Mouse (Mus musculus): ENCODE results near the gene Ndufb8. TPM values are rescaled to one million over a fixed set of nuclear protein-coding genes. Genes with fewer than 3 reads are reported as not detected.

Gene Ndufb8
- polyA plus RNA-seq (2015; fragmentation: Nextera tagmentation; extraction: Ambion mirVana) = 485 and 503 TPM in 2 replicates

- Histone ChIP-seq H3K4me2 (peak within 1 kb of the TSS; percentile 90), H3K9me3 (no peaks in the 10 kb centered on the region), H3K4me1 (peaks cover 13% of the 10 kb centered on the region), H3K9ac (peak within 1 kb of the TSS; percentile 93), H3K36me3 (peaks cover 33% of the 10 kb centered on the region), H3K27ac (peak within 1 kb of the TSS; percentile 69; the same call in 1 of the 2 replicates), H3K27me3 (peaks cover 12% of the 10 kb centered on the region; the same call in 1 of the 2 replicates), H3K4me3 (peak within 1 kb of the TSS; percentile 92)
- ATAC-seq (ENCODE audit: insufficient number of reproducible peaks, insufficient read depth, low FRiP score, low TSS enrichment, low read depth) = peak; percentile 69
- WGBS = under 1% methylated on average over 50 of the region's 50 CpGs
Observed at GRCm38 (mm10) chr19:44554861-44555590, at the start of gene Ndufb8. TSS of gene Ndufb8 (minus strand) at chr19:44555440.

GRCm38 (mm10) chr19:44594180-44594579 lies 38.9 kb upstream of the Ndufb8 start:
- 95% methylated on average over 14 of the region's 14 CpGs for WGBS
- H3K4me2 ChIP-seq = no peak overlapping the region
- H3K27ac ChIP-seq = no peak overlapping the region
- ATAC-seq (ENCODE audit: insufficient number of reproducible peaks, insufficient read depth, low FRiP score, low TSS enrichment, low read depth) = no peak
- H3K36me3 ChIP-seq = no peaks in the 10 kb centered on the region
- peaks cover 17% of the 10 kb centered on the region; the same call in 1 of the 2 replicates for H3K27me3 ChIP-seq
- no peaks in the 10 kb centered on the region for H3K9me3 ChIP-seq
- H3K9ac ChIP-seq = no peak overlapping the region
- no peak overlapping the region for H3K4me3 ChIP-seq
- H3K4me1 ChIP-seq = no peaks in the 10 kb centered on the region

GRCm38 (mm10) chr19:44591638-44592037 lies 36.4 kb upstream of the Ndufb8 start:
- H3K27me3 ChIP-seq = peaks cover 30% of the 10 kb centered on the region
- no peaks in the 10 kb centered on the region for H3K9me3 ChIP-seq
- ATAC-seq (ENCODE audit: insufficient number of reproducible peaks, insufficient read depth, low FRiP score, low TSS enrichment, low read depth) = no peak
- no peak overlapping the region for H3K9ac ChIP-seq
- H3K4me3 ChIP-seq = no peak overlapping the region
- 75% methylated on average over 6 of the region's 6 CpGs for WGBS
- no peak overlapping the region for H3K27ac ChIP-seq
- H3K4me2 ChIP-seq = no peak overlapping the region
- no peaks in the 10 kb centered on the region for H3K36me3 ChIP-seq
- H3K4me1 ChIP-seq = no peaks in the 10 kb centered on the region

GRCm38 (mm10) chr19:44590992-44591391 lies 35.8 kb upstream of the Ndufb8 start:
- WGBS = 86% methylated on average over 18 of the region's 18 CpGs
- H3K27me3 ChIP-seq = peaks cover 31% of the 10 kb centered on the region

GRCm38 (mm10) chr19:44589591-44590223 lies 34.5 kb upstream of the Ndufb8 start:
- H3K9ac ChIP-seq = no peak overlapping the region
- 41% methylated on average over 7 of the region's 7 CpGs for WGBS
- no peaks in the 10 kb centered on the region for H3K9me3 ChIP-seq
- H3K36me3 ChIP-seq = no peaks in the 10 kb centered on the region
- no peak overlapping the region for H3K27ac ChIP-seq
- H3K4me1 ChIP-seq = no peaks in the 10 kb centered on the region
- no peak overlapping the region for H3K4me2 ChIP-seq
- peaks cover 43% of the 10 kb centered on the region for H3K27me3 ChIP-seq
- no peak overlapping the region for H3K4me3 ChIP-seq
- ATAC-seq (ENCODE audit: insufficient number of reproducible peaks, insufficient read depth, low FRiP score, low TSS enrichment, low read depth) = no peak

More at GRCm38 (mm10) chr19:44590992-44591391, 35.8 kb upstream of the Ndufb8 start:
- Histone ChIP-seq H3K4me3 (no peak overlapping the region), H3K9me3 (no peaks in the 10 kb centered on the region), H3K27ac (no peak overlapping the region), H3K4me2 (no peak overlapping the region), H3K36me3 (no peaks in the 10 kb centered on the region), H3K4me1 (no peaks in the 10 kb centered on the region), H3K9ac (no peak overlapping the region)
- no peak for ATAC-seq (ENCODE audit: insufficient number of reproducible peaks, insufficient read depth, low FRiP score, low TSS enrichment, low read depth)

- no peak for ATAC-seq (ENCODE audit: insufficient number of reproducible peaks, insufficient read depth, low FRiP score, low TSS enrichment, low read depth)
- Histone ChIP-seq H3K27me3 (peaks cover 57% of the 10 kb centered on the region), H3K9ac (no peak overlapping the region), H3K4me1 (no peaks in the 10 kb centered on the region), H3K36me3 (no peaks in the 10 kb centered on the region), H3K27ac (no peak overlapping the region), H3K4me3 (no peak overlapping the region), H3K9me3 (no peaks in the 10 kb centered on the region), H3K4me2 (no peak overlapping the region)
- 42% methylated on average over 4 of the region's 4 CpGs for WGBS
Observed at GRCm38 (mm10) chr19:44588036-44588435, 32.8 kb upstream of the Ndufb8 start.

- Histone ChIP-seq H3K27ac (no peak overlapping the region), H3K4me2 (no peak overlapping the region), H3K4me1 (no peaks in the 10 kb centered on the region), H3K9ac (no peak overlapping the region), H3K9me3 (no peaks in the 10 kb centered on the region), H3K4me3 (no peak overlapping the region), H3K27me3 (peaks cover 41% of the 10 kb centered on the region), H3K36me3 (0 out of 2 replicates have a peak, but pooled peaks cover under 1% of the 10 kb centered on the region)
- 32% methylated on average over 9 of the region's 9 CpGs for WGBS
- ATAC-seq (ENCODE audit: insufficient number of reproducible peaks, insufficient read depth, low FRiP score, low TSS enrichment, low read depth) = peak; percentile 60
Observed at GRCm38 (mm10) chr19:44582638-44583309, 27.5 kb upstream of the Ndufb8 start.

- Histone ChIP-seq H3K9ac (no peak overlapping the region), H3K4me2 (no peak overlapping the region), H3K4me1 (no peaks in the 10 kb centered on the region), H3K4me3 (no peak overlapping the region), H3K9me3 (no peaks in the 10 kb centered on the region), H3K27ac (no peak overlapping the region), H3K27me3 (peaks cover 37% of the 10 kb centered on the region), H3K36me3 (peaks cover 6% of the 10 kb centered on the region)
- WGBS = 83% methylated on average over 10 of the region's 10 CpGs
- no peak for ATAC-seq (ENCODE audit: insufficient number of reproducible peaks, insufficient read depth, low FRiP score, low TSS enrichment, low read depth)
Observed at GRCm38 (mm10) chr19:44582103-44582502, 26.9 kb upstream of the Ndufb8 start.

- Histone ChIP-seq H3K27ac (no peak overlapping the region), H3K27me3 (no peaks in the 10 kb centered on the region; the same call in 1 of the 2 replicates), H3K4me1 (no peaks in the 10 kb centered on the region), H3K4me2 (no peak overlapping the region), H3K9ac (no peak overlapping the region), H3K36me3 (peaks cover 44% of the 10 kb centered on the region), H3K9me3 (no peaks in the 10 kb centered on the region), H3K4me3 (no peak overlapping the region)
- WGBS = 63% methylated on average over 1 of the region's 1 CpGs
- ATAC-seq (ENCODE audit: insufficient number of reproducible peaks, insufficient read depth, low FRiP score, low TSS enrichment, low read depth) = no peak
Observed at GRCm38 (mm10) chr19:44578038-44578437, 22.8 kb upstream of the Ndufb8 start.

- Histone ChIP-seq H3K4me1 (no peaks in the 10 kb centered on the region), H3K9me3 (no peaks in the 10 kb centered on the region), H3K27ac (no peak overlapping the region), H3K27me3 (no peaks in the 10 kb centered on the region), H3K4me3 (no peak overlapping the region), H3K9ac (no peak overlapping the region), H3K4me2 (no peak overlapping the region), H3K36me3 (peaks cover 62% of the 10 kb centered on the region)
- ATAC-seq (ENCODE audit: insufficient number of reproducible peaks, insufficient read depth, low FRiP score, low TSS enrichment, low read depth) = no peak
- WGBS = 81% methylated on average over 7 of the region's 7 CpGs
Observed at GRCm38 (mm10) chr19:44576275-44576674, 21.0 kb upstream of the Ndufb8 start.

GRCm38 (mm10) chr19:44567763-44568162 lies 12.5 kb upstream of the Ndufb8 start:
- H3K9me3 ChIP-seq = no peaks in the 10 kb centered on the region
- H3K4me1 ChIP-seq = peaks cover 24% of the 10 kb centered on the region
- no peak overlapping the region for H3K9ac ChIP-seq
- peaks cover 81% of the 10 kb centered on the region for H3K36me3 ChIP-seq
- H3K4me3 ChIP-seq = no peak overlapping the region
- no peak for ATAC-seq (ENCODE audit: insufficient number of reproducible peaks, insufficient read depth, low FRiP score, low TSS enrichment, low read depth)
- no peaks in the 10 kb centered on the region for H3K27me3 ChIP-seq
- 87% methylated on average over 3 of the region's 3 CpGs for WGBS
- H3K27ac ChIP-seq = no peak overlapping the region
- H3K4me2 ChIP-seq = no peak overlapping the region
